Mouse (Mus musculus): ENCODE measurements around the gene Alpk3. TPM values are rescaled to one million over a fixed set of nuclear protein-coding genes. Genes with fewer than 3 reads are reported as not detected.

Alpk3 gene
- polyA plus RNA-seq (2014; fragmentation: Illumina TruSeq; extraction: RNeasy Lipid Tissue Mini Kit (QIAGEN cat#74804); ENCODE audit: low read depth, low replicate concordance), result 68.4 TPM

DNA sequence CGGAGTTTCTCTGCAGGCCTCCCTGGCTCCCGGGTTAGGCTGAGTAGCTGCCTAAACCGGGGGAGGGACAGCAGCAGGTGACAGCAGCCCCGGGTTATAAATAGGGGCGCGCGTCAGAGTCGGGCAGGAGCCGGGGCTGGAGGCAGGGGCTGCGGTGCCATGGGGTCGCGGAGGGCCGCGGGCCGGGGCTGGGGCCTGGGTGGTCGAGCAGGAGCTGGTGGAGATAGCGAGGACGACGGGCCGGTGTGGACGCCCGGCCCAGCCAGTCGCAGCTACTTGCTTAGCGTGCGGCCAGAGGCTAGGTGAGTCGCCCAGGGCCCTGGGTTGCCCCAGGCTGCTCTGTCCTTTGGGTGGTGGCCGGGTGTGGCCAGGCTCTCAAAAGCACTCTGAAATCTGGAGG is at the start of gene Alpk3:
TSS of gene Alpk3 (plus strand) at position 130 of the 400 bp plus-strand sequence.

DNA sequence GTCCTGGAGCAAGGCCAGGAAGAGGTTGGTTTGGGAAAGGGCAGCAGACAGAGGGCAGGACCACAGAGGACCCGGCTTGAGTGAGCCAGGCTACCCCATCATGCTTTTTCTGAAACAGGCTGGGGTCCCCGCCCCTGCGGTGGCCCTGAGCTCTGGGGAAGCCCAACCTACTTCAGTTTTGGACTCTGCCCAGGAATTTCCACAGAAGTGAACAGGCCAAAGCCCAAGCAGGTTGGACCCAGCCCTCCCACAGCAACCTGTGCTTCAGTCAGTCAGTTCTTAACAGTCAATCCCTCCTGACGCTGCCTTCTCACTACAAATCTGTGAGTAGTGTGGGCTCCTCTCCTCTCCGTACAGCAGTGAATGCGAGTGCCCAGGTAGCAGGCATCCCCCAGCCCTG is 57.2 kb downstream of the Alpk3 start, which contains the start of gene Slc28a1:
TSS of gene Slc28a1 (plus strand) at position 245 of the 400 bp plus-strand sequence.

Other genes starting within 250 kb of the Alpk3 start
- gene Iqgap1, start 231.6 kb upstream of the Alpk3 start, polyA plus RNA-seq (2014; fragmentation: Illumina TruSeq; extraction: RNeasy Lipid Tissue Mini Kit (QIAGEN cat#74804); ENCODE audit: low read depth, low replicate concordance), result 20.5 TPM
- gene Zscan2, start 196.7 kb upstream of the Alpk3 start, polyA plus RNA-seq (2014; fragmentation: Illumina TruSeq; extraction: RNeasy Lipid Tissue Mini Kit (QIAGEN cat#74804); ENCODE audit: low read depth, low replicate concordance), result 4.5 TPM
- gene Wdr73, start 156.3 kb upstream of the Alpk3 start, polyA plus RNA-seq (2014; fragmentation: Illumina TruSeq; extraction: RNeasy Lipid Tissue Mini Kit (QIAGEN cat#74804); ENCODE audit: low read depth, low replicate concordance), result 8.4 TPM
- gene Nmb, start 152.5 kb upstream of the Alpk3 start, polyA plus RNA-seq (2014; fragmentation: Illumina TruSeq; extraction: RNeasy Lipid Tissue Mini Kit (QIAGEN cat#74804); ENCODE audit: low read depth, low replicate concordance), result 8.6 TPM
- 43.2 TPM for gene Sec11a, start 109.8 kb upstream of the Alpk3 start, polyA plus RNA-seq (2014; fragmentation: Illumina TruSeq; extraction: RNeasy Lipid Tissue Mini Kit (QIAGEN cat#74804); ENCODE audit: low read depth, low replicate concordance)
- gene Zfp592, start 63.9 kb upstream of the Alpk3 start, polyA plus RNA-seq (2014; fragmentation: Illumina TruSeq; extraction: RNeasy Lipid Tissue Mini Kit (QIAGEN cat#74804); ENCODE audit: low read depth, low replicate concordance), result 16.1 TPM
- gene Slc28a1, start 57.2 kb downstream of the Alpk3 start, polyA plus RNA-seq (2014; fragmentation: Illumina TruSeq; extraction: RNeasy Lipid Tissue Mini Kit (QIAGEN cat#74804); ENCODE audit: low read depth, low replicate concordance), result not detected
- 13.1 TPM for gene Pde8a, start 156.0 kb downstream of the Alpk3 start, polyA plus RNA-seq (2014; fragmentation: Illumina TruSeq; extraction: RNeasy Lipid Tissue Mini Kit (QIAGEN cat#74804); ENCODE audit: low read depth, low replicate concordance)

All from heart, adult 10 weeks (tissue).